Mouse (Mus musculus): ENCODE data around the gene Gm17622.

Gene Gm17622

GRCm38 (mm10) chr13:96507541-96507940, 17.0 kb downstream of the Gm17622 start:
- ATAC-seq (ENCODE audit: insufficient number of reproducible peaks, low FRiP score, low TSS enrichment), result no peak

GRCm38 (mm10) chr13:96510635-96511034, 20.1 kb downstream of the Gm17622 start:
- no peak for ATAC-seq (ENCODE audit: insufficient number of reproducible peaks, low FRiP score, low TSS enrichment)

- ATAC-seq (ENCODE audit: insufficient number of reproducible peaks, low FRiP score, low TSS enrichment), result no peak
These were observed 20.7 kb downstream of the Gm17622 start for GRCm38 (mm10) chr13:96511262-96511661.

GRCm38 (mm10) chr13:96511893-96512292, 21.4 kb downstream of the Gm17622 start:
- ATAC-seq (ENCODE audit: insufficient number of reproducible peaks, low FRiP score, low TSS enrichment), result no peak

GRCm38 (mm10) chr13:96514154-96514942, 23.8 kb downstream of the Gm17622 start:
- ATAC-seq (ENCODE audit: insufficient number of reproducible peaks, low FRiP score, low TSS enrichment), result no peak

- no peak for ATAC-seq (ENCODE audit: insufficient number of reproducible peaks, low FRiP score, low TSS enrichment)
These were observed 25.7 kb downstream of the Gm17622 start for GRCm38 (mm10) chr13:96516249-96516648.

- ATAC-seq (ENCODE audit: insufficient number of reproducible peaks, low FRiP score, low TSS enrichment), result no peak
These were observed 26.8 kb downstream of the Gm17622 start for GRCm38 (mm10) chr13:96517335-96517734.

- no peak for ATAC-seq (ENCODE audit: insufficient number of reproducible peaks, low FRiP score, low TSS enrichment)
These were observed 30.8 kb downstream of the Gm17622 start for GRCm38 (mm10) chr13:96521294-96521693.

- ATAC-seq (ENCODE audit: insufficient number of reproducible peaks, low FRiP score, low TSS enrichment), result no peak
These were observed 36.5 kb downstream of the Gm17622 start for GRCm38 (mm10) chr13:96527022-96527421.

GRCm38 (mm10) chr13:96527856-96528255, 37.3 kb downstream of the Gm17622 start:
- no peak for ATAC-seq (ENCODE audit: insufficient number of reproducible peaks, low FRiP score, low TSS enrichment)

GRCm38 (mm10) chr13:96528776-96529175, 38.2 kb downstream of the Gm17622 start:
- no peak for ATAC-seq (ENCODE audit: insufficient number of reproducible peaks, low FRiP score, low TSS enrichment)

- ATAC-seq (ENCODE audit: insufficient number of reproducible peaks, low FRiP score, low TSS enrichment), result no peak
These were observed 39.0 kb downstream of the Gm17622 start for GRCm38 (mm10) chr13:96529542-96529941.

- ATAC-seq (ENCODE audit: insufficient number of reproducible peaks, low FRiP score, low TSS enrichment), result no peak
These were observed 39.5 kb downstream of the Gm17622 start for GRCm38 (mm10) chr13:96530064-96530463.

GRCm38 (mm10) chr13:96532176-96532575, 41.6 kb downstream of the Gm17622 start:
- ATAC-seq (ENCODE audit: insufficient number of reproducible peaks, low FRiP score, low TSS enrichment), result no peak; the same call in 1 of the 2 replicates

GRCm38 (mm10) chr13:96533742-96534141, 43.2 kb downstream of the Gm17622 start:
- no peak for ATAC-seq (ENCODE audit: insufficient number of reproducible peaks, low FRiP score, low TSS enrichment)

- no peak for ATAC-seq (ENCODE audit: insufficient number of reproducible peaks, low FRiP score, low TSS enrichment)
These were observed 46.5 kb downstream of the Gm17622 start for GRCm38 (mm10) chr13:96536821-96537572.

GRCm38 (mm10) chr13:96538103-96538502, 47.6 kb downstream of the Gm17622 start:
- no peak for ATAC-seq (ENCODE audit: insufficient number of reproducible peaks, low FRiP score, low TSS enrichment)

Measured in cerebellum, adult (tissue).